Mouse (Mus musculus): ENCODE measurements around the gene B4gat1.

DNA sequence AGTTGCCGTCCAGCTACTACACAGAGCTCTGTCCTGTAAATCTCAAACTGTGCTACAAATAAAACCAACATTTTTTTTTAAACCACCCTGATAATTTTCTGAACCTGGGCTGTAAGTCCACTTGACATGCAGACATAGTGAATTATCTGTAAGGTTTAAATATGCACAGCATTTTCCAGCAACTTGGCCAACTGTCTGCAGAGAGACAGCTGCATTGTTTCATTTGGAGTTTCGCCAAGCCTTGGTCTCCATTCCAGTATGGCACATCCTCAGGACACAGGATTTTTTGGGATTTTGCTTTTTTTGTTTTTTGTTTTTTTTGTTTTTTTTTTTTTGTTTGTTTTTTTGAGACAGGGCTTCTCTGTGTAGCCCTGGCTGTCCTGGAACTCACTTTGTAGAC, 17.2 kb upstream of the B4gat1 start:
- TF ChIP-seq POLR2A (IDR thresholded peaks at IDR 0.05; ENCODE audit: borderline replicate concordance, insufficient read depth, low read length) (no peak), CTCF (IDR thresholded peaks at IDR 0.05; ENCODE audit: borderline replicate concordance, insufficient read depth, low read depth, low read length) (no peak)

Measured in cerebellum, adult 2 months (tissue).